Mouse (Mus musculus): Measurements from ENCODE around the gene Actr2. TPM values are rescaled to one million over a fixed set of nuclear protein-coding genes. Genes with fewer than 3 reads are reported as not detected.

The Actr2 gene
- polyA plus RNA-seq, 1 experiment = 392 TPM

GRCm38 (mm10) chr11:20022462-20022861 lies 90.3 kb downstream of the Actr2 start:
- H3K27ac ChIP-seq (ENCODE audit: insufficient read depth, low read depth, low read length) = no peak overlapping the region
- H3K4me3 ChIP-seq (ENCODE audit: insufficient read depth, low read length) = no peak overlapping the region
- no peaks in the 10 kb centered on the region for H3K4me1 ChIP-seq (ENCODE audit: control insufficient read depth, insufficient read depth, low read length)
- TF ChIP-seq CTCF (IDR thresholded peaks at IDR 0.05; ENCODE audit: low read depth, low read length) = no peak
- no peak for TF ChIP-seq POLR2A (IDR thresholded peaks at IDR 0.05; ENCODE audit: borderline replicate concordance, low read depth, low read length)

GRCm38 (mm10) chr11:20020720-20021119 lies 92.0 kb downstream of the Actr2 start:
- H3K27ac ChIP-seq (ENCODE audit: insufficient read depth, low read depth, low read length) = no peak overlapping the region

GRCm38 (mm10) chr11:20018905-20019304 lies 93.8 kb downstream of the Actr2 start:
- Histone ChIP-seq H3K27ac (ENCODE audit: insufficient read depth, low read depth, low read length) (no peak overlapping the region), H3K4me1 (ENCODE audit: control insufficient read depth, insufficient read depth, low read length) (no peaks in the 10 kb centered on the region), H3K4me3 (ENCODE audit: insufficient read depth, low read length) (no peak overlapping the region)
- TF ChIP-seq POLR2A (IDR thresholded peaks at IDR 0.05; ENCODE audit: borderline replicate concordance, low read depth, low read length) (no peak), CTCF (IDR thresholded peaks at IDR 0.05; ENCODE audit: low read depth, low read length) (no peak)

More at GRCm38 (mm10) chr11:20020720-20021119, 92.0 kb downstream of the Actr2 start:
- Histone ChIP-seq H3K4me3 (ENCODE audit: insufficient read depth, low read length) (no peak overlapping the region), H3K4me1 (ENCODE audit: control insufficient read depth, insufficient read depth, low read length) (no peaks in the 10 kb centered on the region)
- no peak for TF ChIP-seq POLR2A (IDR thresholded peaks at IDR 0.05; ENCODE audit: borderline replicate concordance, low read depth, low read length)
- TF ChIP-seq CTCF (IDR thresholded peaks at IDR 0.05; ENCODE audit: low read depth, low read length) = no peak

- Histone ChIP-seq H3K4me1 (ENCODE audit: control insufficient read depth, insufficient read depth, low read length) (no peaks in the 10 kb centered on the region), H3K27ac (ENCODE audit: insufficient read depth, low read depth, low read length) (no peak overlapping the region), H3K4me3 (ENCODE audit: insufficient read depth, low read length) (no peak overlapping the region)
- TF ChIP-seq POLR2A (IDR thresholded peaks at IDR 0.05; ENCODE audit: borderline replicate concordance, low read depth, low read length) = no peak
- TF ChIP-seq CTCF (IDR thresholded peaks at IDR 0.05; ENCODE audit: low read depth, low read length) = no peak
Measured at GRCm38 (mm10) chr11:20017937-20018336, 94.8 kb downstream of the Actr2 start.

- no peak overlapping the region for H3K27ac ChIP-seq (ENCODE audit: insufficient read depth, low read depth, low read length)
- no peak overlapping the region for H3K4me3 ChIP-seq (ENCODE audit: insufficient read depth, low read length)
- H3K4me1 ChIP-seq (ENCODE audit: control insufficient read depth, insufficient read depth, low read length) = no peaks in the 10 kb centered on the region
- TF ChIP-seq CTCF (IDR thresholded peaks at IDR 0.05; ENCODE audit: low read depth, low read length) = no peak
- TF ChIP-seq POLR2A (IDR thresholded peaks at IDR 0.05; ENCODE audit: borderline replicate concordance, low read depth, low read length) = no peak
Measured at GRCm38 (mm10) chr11:20013366-20013765, 99.3 kb downstream of the Actr2 start.

Other genes starting within 250 kb of the Actr2 start
- 5.6 and 5.9 TPM in 2 replicates for gene Spred2, start 188.5 kb downstream of the Actr2 start, polyA plus RNA-seq (2012; ENCODE audit: insufficient read depth, insufficient read length, missing spikeins)
- gene Rab1a, start 88.5 kb upstream of the Actr2 start, polyA plus RNA-seq (2012; ENCODE audit: insufficient read depth, insufficient read length, missing spikeins) = 272 and 290 TPM in 2 replicates
- gene Cep68, start 136.5 kb upstream of the Actr2 start, polyA plus RNA-seq (2012; ENCODE audit: insufficient read depth, insufficient read length, missing spikeins) = 10.6 and 11.3 TPM in 2 replicates
- 0.51 and 0.61 TPM in 2 replicates for gene Slc1a4, start 219.8 kb upstream of the Actr2 start, polyA plus RNA-seq (2012; ENCODE audit: insufficient read depth, insufficient read length, missing spikeins)